Mouse (Mus musculus) fibroblast of lung, adult 2 months (primary cell): ENCODE results near the gene Cyfip1.

Experiments
- DNase-seq: peaks from one replicate; pipeline ENCODE4 v3.0.0-alpha.2; 2011; ENCODE audit warnings: low read depth

Gene Cyfip1

DNA sequence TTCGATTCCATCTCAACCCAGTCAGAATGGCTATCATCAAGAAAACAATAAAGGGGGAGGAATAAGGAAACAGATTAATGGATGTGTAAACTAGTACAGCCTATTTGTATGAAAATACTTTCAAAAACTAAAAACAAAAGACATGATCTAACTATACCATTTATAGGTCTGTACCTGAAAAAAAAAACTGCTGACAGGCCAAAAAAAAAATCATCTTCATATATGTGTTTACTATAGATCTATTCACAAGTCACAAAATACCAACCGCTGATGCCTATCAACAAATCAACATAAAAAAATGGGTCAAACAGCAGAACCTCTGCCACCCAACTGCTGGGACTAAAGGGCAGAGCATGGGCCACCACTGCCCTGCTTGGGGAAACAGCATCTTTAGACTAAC is 114.5 kb downstream of the Cyfip1 start:
- no peak for DNase-seq

DNA sequence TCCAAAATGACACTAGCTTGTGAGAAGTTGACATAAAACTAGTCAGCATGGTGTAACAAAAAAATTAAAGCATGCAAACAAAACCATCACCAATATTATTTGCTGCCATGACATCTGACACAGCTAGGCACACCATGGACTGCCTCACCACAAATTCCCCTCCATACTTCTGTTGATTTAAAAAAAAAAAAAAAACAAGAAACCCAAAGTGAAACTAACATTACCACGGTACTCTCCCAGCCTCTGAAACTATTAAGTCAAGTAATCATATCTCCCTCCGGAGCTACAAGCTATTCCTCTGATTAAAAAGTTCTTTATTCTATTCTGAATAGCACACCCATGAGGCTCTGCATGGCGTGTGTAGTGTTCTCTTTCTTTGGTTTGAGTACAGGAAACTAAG is 115.6 kb downstream of the Cyfip1 start:
- DNase-seq, result no peak

DNA sequence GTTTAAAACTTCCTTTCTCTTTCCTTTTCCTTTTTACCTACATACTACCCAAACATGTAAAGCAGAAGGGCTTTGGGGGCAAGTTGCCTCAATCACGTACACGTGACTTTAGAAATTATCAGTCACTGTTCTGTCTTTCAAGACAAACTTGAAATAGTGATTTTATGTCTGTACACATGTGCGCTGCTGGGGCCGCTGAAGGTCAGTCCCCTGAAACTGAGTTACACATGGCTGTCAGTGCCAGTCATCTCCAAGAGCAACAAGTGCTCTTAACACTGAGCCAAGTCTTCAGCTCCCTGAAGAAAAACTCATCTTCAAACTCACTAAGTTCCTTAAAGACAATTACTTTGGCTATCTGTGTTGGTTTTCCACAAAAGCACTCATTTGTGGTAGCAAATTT is 116.4 kb downstream of the Cyfip1 start:
- no peak for DNase-seq

DNA sequence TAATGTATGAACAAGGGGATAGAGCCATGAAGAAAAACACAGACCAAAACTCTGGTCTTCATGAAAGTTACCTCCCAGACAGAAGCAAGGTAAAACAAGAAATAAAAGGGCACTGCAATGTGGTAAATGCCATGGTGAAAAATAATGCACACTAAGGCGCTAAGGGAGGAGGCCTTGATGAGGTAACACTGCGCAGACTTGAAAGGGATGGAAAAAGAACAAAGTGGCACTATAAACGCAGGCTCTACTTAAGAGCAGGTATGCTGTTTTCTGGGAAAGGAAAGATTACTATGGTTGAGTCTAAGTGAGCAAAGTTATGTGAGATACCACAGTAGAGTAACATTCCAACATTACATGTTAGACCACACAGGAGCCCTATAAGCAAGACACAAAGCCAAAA is 118.3 kb downstream of the Cyfip1 start:
- DNase-seq, result no peak

DNA sequence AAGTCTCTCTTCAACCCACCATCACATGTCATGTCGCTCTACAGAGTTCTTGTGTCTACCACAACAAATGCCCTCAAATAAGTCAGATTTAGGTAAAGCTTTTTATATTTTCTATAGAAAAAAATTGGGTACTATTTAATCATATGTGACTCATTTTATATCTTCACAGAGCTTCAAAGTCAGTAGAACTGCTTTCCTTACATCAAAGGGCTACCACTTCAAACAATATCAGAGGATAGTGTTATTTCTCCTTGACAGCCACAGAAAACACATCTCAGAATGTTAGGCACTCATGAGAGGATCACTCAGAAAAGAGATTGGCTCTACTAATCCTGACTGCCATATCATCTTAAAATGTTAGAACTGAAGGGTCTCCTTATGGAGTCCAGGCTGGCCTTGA is 119.0 kb downstream of the Cyfip1 start:
- no peak for DNase-seq

DNA sequence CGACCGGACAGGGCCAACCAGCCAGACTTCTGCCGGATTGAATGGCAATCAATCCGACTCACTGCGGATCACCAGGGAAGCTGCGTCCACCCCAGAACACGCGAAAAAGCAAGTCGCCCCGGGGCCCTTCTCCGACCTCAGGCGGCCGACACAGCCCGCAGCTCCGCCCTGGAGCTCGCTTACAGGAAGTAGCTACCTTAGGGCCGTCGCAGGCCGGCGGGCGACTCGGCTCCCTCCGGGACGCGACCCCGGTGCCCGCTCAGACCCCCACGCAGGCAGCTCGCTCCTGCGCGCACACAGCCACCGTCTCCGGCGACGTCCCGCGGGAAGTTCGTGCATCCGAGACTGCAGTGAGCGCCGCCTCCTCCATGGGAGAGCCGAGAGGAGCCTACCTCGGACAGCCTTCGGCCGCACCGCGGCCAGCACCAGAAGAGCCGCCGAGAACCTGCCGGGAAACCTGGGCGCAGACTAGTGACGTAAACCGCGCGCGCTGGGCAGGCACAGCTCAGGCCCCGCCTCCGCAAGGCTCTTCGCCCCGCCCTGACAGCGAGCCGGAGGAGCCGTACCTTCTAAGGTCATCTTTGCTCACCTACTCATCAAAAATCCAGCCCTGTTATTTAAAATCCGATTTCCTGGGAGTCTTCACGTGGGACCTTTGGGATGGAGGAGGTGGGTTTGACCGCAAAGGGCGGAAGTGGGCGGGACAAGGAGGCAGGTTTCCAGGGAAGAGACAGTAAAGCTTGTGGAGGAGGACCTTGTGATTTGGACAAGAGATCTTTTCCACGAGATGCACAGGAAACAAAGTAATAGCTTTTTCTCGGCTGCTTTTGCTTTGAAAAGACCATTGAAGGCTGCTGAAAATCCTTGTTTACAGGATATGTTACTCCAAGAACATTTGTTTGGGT is 120.7 kb downstream of the Cyfip1 start, which contains the start of gene Nipa2:
Gene Nipa2, minus strand, starts transcription at position 473 of the 905 bp plus-strand sequence.
- DNase-seq, result peak; percentile 77

DNA sequence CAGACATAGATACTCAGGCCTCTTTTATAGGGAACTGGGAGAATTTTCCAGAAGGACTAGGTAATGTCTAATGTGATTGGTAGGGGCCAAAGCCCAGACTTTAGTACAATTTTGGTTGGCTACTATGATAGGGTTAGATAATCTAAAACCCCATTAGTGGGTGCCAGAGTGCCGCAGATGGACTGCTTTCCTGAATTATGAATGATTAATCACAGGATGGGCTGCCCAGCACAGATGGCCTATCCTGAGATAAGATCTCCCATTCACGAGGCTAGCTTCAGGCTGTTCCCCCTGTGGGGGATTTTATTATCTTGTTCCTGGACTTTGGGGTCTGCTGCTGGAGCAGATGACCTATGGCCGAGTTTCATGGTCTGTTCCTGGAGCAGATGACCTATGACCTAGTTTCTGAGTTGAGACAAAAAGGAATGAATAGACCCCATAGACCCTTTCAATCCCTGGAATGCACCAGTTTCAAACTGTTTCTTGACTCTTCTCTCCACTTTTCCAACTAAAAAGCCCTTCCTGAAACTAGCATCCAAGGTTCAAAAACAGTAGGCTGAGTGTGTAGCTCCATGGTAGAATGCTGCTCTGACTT is 125.4 kb downstream of the Cyfip1 start:
- no peak for DNase-seq

DNA sequence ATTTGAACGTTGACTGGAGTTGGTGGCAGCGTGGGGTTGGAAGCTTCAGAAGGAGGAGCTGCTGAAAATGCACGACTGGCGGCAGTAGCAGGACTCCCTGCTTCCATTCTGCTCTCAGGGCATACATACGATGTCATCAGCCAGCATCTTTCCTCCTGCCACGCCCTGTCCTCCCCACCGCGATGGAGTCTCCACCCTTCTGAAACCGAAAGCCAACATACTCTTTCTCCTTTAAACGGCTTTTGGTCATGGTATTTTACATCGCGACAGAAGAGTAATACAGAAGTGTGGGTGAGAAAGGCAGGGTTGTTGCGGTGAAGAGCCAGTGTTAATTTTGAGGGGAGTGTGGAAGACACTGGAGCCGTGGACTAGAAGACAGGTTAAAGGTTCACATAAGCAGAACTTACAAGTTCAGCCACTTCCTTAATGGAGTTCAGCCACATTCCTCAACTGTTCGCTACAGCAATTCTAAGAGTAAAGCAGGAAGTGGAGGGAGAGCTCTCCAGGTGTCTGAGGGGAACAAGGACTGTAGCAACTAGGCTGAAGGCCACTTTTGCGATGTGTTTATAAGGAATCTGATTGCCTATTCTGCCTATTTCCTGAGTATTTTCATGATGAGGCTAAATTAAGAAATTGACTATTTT is 126.8 kb downstream of the Cyfip1 start:
- DNase-seq, result no peak

DNA sequence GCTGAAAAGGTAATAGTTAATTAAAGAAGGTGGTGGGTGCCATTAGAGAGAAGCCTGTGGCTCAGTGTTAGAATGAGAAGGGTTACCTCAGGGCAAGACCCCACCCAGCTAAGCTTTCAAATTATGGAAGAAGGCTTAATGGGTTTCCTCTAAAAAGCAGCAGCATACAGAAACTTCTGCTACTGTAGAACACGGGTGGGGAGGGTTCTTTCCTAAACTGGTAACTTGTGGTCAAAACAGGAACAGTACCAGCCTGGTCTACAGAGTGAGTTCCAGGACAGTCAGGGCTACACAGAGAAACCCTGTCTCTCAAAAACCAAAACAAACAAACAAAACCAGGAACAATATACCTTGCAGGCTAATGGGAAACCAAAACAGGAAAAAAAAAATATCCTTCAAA is 127.9 kb downstream of the Cyfip1 start:
- no peak for DNase-seq

DNA sequence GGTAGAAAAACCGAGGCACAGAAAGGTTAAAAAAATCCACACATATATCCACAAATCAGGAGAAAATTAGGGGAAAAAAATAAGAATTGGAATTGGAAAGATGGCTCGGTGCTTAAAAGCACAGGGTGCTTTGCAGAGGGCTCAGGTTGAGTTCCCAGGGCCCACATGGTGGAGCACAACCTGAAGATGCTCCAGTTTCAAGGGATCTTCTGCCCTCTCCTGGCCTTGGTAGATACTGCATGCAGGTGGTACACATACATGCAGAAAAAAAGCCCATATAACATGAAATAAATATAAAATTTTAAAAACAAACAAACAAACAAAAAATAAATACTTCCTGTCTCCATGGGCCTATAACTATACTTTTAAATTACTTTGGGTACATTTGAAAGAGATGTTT is 132.9 kb downstream of the Cyfip1 start:
- DNase-seq, result no peak

DNA sequence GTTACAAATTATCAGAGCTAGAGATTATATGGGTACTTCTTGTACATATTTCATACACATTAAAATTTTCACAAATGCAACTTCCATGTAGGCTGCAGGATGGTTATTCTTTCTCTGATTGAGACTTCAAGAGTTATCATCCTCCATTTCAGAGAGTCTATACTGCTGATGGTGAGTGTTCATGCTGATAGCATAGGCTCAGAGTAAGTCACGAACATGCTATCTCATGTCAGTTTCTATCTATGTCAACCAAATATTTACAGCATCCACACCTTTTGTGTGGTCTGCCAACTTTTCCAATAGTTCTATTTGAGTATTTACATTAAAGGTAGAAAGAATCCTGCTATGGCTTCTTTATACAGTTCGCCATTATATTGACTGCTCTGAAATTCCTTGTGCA is 140.0 kb downstream of the Cyfip1 start:
- DNase-seq, result no peak
